Mouse (Mus musculus) retina, adult 2 months (tissue): ENCODE data around the gene Gpi1.
A peak's percentile ranks its signal among the peaks of the same experiment; 100 is the strongest.
"Not testable (repeated sequence)": the region's sequence is repeated elsewhere in the genome, so short reads cannot be mapped to it uniquely, and the experiment has no call there.

Experiments
- DNase-seq: peaks from one replicate; pipeline ENCODE4 v3.0.0-alpha.2; 2012; ENCODE audit warnings: low read depth, low spot score

The Gpi1 gene

GRCm38 (mm10) chr7:34189376-34189989 lies 40.7 kb downstream of the Gpi1 start:
- no peak for DNase-seq

- DNase-seq = no peak
Observed at GRCm38 (mm10) chr7:34183794-34184193, 46.3 kb downstream of the Gpi1 start.

GRCm38 (mm10) chr7:34183356-34183755 lies 46.8 kb downstream of the Gpi1 start:
- no peak for DNase-seq

- DNase-seq = not testable (repeated sequence)
Observed at GRCm38 (mm10) chr7:34176241-34176640, 53.9 kb downstream of the Gpi1 start.

- no peak for DNase-seq
Observed at GRCm38 (mm10) chr7:34172251-34172650, 57.9 kb downstream of the Gpi1 start.

- DNase-seq = no peak
Observed at GRCm38 (mm10) chr7:34169454-34169853, 60.7 kb downstream of the Gpi1 start, which contains the start of gene Uba2. Uba2 (minus strand) TSS chr7:34169599.

- DNase-seq = peak; percentile 71
Observed at GRCm38 (mm10) chr7:34168470-34169251, 61.5 kb downstream of the Gpi1 start.

GRCm38 (mm10) chr7:34167766-34168469 lies 62.2 kb downstream of the Gpi1 start:
- DNase-seq = no peak

GRCm38 (mm10) chr7:34166850-34167249 lies 63.3 kb downstream of the Gpi1 start:
- DNase-seq = no peak

- no peak for DNase-seq
Observed at GRCm38 (mm10) chr7:34165999-34166398, 64.1 kb downstream of the Gpi1 start.

- DNase-seq = no peak
Observed at GRCm38 (mm10) chr7:34164671-34165070, 65.5 kb downstream of the Gpi1 start.

- DNase-seq = no peak
Observed at GRCm38 (mm10) chr7:34159167-34159566, 71.0 kb downstream of the Gpi1 start.

GRCm38 (mm10) chr7:34157994-34158393 lies 72.1 kb downstream of the Gpi1 start:
- DNase-seq = no peak
